Mouse (Mus musculus): ENCODE data around the gene Pam.
"Not testable (repeated sequence)": the region's sequence is repeated elsewhere in the genome, so short reads cannot be mapped to it uniquely, and the experiment has no call there.

Pam gene

DNA sequence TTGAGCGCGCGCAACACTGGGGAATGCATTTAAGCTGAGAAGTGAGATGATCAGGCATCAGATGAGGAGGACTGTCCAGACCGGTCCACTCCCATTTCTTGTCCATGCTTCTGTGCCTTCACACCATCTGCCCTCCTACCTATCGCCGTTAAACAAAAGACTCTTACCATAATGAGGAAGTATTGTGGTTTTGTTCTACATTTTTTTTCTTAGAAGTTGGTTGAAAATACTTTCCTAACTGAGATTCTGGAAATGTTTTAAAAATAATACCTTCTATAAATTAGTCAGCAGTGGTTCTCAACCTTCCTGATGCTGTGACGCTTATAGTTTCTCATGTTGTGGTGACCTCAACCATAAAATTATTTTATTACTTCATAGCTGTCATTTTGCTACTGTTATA lies 313.8 kb downstream of the Pam start:
- no peak for DNase-seq (ENCODE audit: extremely low read depth, insufficient read length, low spot score)

- DNase-seq (ENCODE audit: extremely low read depth, insufficient read length, low spot score), result no peak
These were observed 321.5 kb downstream of the Pam start for GRCm38 (mm10) chr1:97773973-97774372.

- DNase-seq (ENCODE audit: extremely low read depth, insufficient read length, low spot score), result no peak
These were observed 322.1 kb downstream of the Pam start for GRCm38 (mm10) chr1:97773362-97773761.

- no peak for DNase-seq (ENCODE audit: extremely low read depth, insufficient read length, low spot score)
These were observed 323.7 kb downstream of the Pam start for GRCm38 (mm10) chr1:97771727-97772126.

DNA sequence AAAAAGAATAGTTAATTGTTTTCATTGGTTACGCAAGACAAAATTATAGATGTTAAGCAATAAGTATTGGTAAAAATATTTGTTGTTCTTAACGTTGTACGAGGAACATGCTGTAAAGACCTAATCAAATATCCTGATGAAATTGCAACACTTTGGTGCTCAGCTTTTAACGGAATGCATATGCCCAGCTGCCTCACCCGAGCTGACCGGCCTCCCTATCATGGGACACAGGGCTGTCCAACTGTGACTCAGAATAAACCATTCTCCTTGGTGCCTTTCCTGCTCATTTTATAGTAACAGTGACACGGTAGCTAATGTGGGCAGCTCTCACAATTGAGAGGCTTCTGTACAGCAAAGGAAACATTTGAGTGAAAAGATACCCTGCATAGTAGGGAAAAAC lies 324.3 kb downstream of the Pam start:
- DNase-seq (ENCODE audit: extremely low read depth, insufficient read length, low spot score), result peak; percentile 16

DNA sequence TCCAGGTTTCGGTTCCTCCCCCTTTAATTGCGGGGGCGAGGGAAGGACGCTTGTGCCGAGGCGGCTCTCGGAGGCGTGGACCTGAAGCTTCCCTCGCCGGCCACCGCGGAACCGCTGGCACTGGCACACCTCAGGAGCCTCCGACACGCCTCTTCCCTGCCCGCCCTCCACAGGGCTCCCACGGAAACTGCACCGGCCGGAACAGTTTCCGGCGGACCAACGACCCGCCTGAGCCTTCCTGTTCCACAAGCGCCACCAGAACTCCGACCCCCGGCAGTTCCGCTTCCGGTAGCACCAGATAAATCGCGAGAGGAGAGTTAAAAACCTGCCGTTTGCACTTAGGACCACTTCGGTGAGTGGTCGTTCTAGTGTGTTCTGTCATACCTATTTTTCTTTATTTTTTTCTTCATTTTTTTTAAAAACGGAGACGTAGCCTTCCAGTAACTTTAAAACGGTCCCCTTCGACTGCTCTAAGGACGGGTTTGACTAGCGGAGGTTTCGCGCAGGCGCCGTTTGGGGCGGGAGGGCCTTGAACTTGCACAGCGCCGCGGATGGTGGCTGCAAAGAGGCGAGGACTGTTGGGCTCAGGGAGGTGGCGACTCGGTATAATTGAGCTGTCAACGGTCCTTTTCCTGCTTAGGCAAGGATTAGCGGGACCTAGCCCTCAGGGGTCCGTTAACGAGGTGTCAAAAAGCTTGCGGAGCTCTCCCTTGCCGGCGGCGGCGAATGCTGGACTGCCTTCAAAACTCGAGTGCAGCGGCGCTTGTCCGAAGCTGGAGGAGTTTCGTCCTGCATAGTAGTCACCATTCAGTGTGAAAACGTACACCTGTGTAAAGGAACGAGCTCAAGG lies 325.3 kb downstream of the Pam start, which contains the start of the genes Gin1 and Ppip5k2:
Gin1 (plus strand) TSS at position 269 of the 850 bp plus-strand sequence.
Ppip5k2 (minus strand) TSS at position 508 of the 850 bp plus-strand sequence.
- DNase-seq (ENCODE audit: extremely low read depth, insufficient read length, low spot score), result peak; percentile 97

- no peak for DNase-seq (ENCODE audit: extremely low read depth, insufficient read length, low spot score)
These were observed 326.0 kb downstream of the Pam start for GRCm38 (mm10) chr1:97769294-97769903.

DNA sequence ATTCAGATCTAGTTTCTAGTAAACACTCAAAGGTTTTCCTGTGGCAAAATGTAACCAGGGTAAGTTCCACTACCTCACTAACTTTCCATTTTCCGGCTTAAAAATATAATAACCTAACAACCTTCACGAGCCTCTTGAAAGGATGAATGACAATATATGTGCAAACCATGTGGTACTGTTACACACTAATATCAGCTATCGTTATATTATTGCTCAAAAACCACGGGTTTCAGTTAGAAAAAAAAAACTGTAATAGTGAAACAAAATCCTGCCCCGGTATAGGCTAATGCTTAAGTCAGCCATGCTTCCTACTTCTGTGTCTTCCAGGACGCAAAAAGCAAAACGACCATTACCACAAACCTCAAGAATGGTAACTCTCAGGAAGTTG lies 326.5 kb downstream of the Pam start:
- no peak for DNase-seq (ENCODE audit: extremely low read depth, insufficient read length, low spot score)

DNA sequence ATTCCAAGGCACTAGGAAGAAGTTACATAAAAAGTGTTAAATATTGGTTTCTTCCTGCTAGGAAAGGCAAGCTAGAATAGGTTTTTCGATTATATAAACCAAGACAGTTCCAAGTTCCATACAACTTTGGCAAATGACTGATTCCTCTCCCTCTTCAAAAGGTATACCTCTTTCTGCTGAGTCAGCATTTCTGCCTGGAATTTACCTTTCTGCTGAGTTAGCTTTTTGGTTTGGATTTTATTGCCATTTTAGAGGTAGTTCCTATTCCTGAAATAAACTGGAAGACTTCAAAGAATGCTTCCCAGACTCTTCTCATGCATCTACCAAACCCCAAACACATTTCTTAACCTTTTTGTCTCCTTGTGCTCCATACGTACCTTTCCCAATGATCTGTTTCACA lies 327.4 kb downstream of the Pam start:
- no peak for DNase-seq (ENCODE audit: extremely low read depth, insufficient read length, low spot score)

DNA sequence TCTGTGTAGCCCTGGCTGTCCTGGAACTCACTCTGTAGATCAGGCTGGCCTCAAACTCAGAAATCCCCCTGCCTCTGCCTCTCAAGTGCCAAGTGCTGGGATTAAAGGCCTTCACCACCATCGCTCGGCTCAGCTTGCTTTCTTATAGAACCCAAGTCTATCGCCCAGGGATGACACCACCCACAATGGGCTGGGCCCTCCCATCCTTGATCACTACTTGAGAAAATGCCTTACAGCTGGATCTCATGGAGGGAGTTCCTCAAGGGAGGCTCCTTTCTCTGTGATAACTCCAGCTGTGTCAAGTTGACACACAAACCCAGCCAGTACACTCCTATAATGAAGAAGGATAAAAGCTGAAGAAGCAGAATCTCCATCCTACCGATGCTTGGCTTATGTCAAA lies 329.7 kb downstream of the Pam start:
- not testable (repeated sequence) for DNase-seq (ENCODE audit: extremely low read depth, insufficient read length, low spot score)

- no peak for DNase-seq (ENCODE audit: extremely low read depth, insufficient read length, low spot score)
These were observed 334.0 kb downstream of the Pam start for GRCm38 (mm10) chr1:97761477-97761876.

DNA sequence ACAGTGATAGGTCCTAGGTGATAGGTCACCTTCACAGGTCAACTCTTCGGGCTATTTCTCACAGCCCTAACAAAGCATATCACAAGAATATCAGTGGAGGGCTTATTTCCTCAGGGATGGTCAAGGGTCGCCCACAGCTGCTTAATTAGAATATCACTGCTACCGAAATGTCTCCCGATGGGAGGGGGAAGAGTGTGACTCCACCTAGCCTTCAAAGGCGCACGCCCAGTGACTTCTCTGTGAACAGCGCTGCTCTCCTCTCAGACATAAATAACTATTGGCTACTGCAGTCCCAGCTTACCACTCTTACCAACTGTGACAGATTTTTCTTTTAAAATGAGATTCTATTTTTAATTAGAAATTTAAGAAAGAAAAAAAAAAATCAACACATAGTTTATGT lies 334.8 kb downstream of the Pam start:
- no peak for DNase-seq (ENCODE audit: extremely low read depth, insufficient read length, low spot score)

GRCm38 (mm10) chr1:97759841-97760240 lies 335.6 kb downstream of the Pam start:
- no peak for DNase-seq (ENCODE audit: extremely low read depth, insufficient read length, low spot score)

- DNase-seq (ENCODE audit: extremely low read depth, insufficient read length, low spot score), result no peak
These were observed 341.1 kb downstream of the Pam start for GRCm38 (mm10) chr1:97754392-97754791.

DNA sequence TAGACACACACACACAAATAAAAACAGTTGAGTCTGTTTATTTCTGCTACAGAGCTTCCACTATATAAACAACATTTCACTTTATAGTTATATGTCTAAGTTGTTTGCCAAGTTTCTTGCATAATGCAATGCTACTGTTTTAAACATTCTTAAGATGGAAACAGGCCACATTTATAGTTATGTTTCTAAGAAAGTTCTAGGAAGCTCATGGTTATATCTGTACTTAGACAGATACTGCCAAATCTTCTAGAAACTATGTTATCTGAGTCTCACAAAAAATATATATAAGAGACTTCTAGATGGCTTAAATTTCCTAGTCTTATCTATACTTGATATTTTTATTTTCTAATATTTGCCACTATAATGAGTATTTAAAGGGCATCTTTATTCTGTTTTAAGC lies 342.2 kb downstream of the Pam start:
- no peak for DNase-seq (ENCODE audit: extremely low read depth, insufficient read length, low spot score)

DNA sequence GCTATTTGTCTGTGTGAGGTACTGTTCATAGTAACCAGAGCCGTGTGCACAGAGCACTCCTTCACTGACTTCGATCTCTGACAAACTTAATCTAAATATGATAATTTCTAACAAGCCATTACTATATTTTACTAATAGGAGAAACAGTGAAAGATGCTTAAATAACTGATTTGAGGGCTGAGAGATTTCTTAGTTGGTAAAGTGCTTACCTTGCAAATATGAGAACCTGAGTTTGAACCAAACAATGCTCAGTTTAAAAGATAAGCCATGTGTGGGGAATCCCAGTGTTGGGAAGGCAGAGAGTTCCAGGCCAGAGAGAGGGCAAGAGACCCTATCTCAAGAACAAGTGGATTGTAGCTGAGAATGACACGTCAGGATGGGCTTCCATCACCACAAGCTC lies 347.3 kb downstream of the Pam start:
- no peak for DNase-seq (ENCODE audit: extremely low read depth, insufficient read length, low spot score)

GRCm38 (mm10) chr1:97746261-97746660 lies 349.2 kb downstream of the Pam start:
- DNase-seq (ENCODE audit: extremely low read depth, insufficient read length, low spot score), result no peak

- no peak for DNase-seq (ENCODE audit: extremely low read depth, insufficient read length, low spot score)
These were observed 349.7 kb downstream of the Pam start for GRCm38 (mm10) chr1:97745712-97746111.
